ENCODE assay signal across 21 mouse cellular contexts in genomic region chr2:61501922-61502321, GRCm38 (mm10).
DNase-seq lines count a peak whose midpoint lies in the region; ATAC-seq and TF ChIP-seq lines count a peak whose summit lies in the region.
"Had no signal": no experiment of that assay in that cellular context is flagged by ENCODE, and none has a peak within 500 bp of the region (broad histone marks: within the 10 kb centered on the region; RNA-seq: fewer than 3 reads in every experiment).

No protein-coding gene starts in this region.

- no peak overlapping the region for H3K4me2 ChIP-seq in intestine, postnatal 0 days (replicated peaks; ENCODE audit: low read depth)
- no peak overlapping the region for H3K4me2 ChIP-seq in intestine, embryonic 16.5 days (ENCODE audit: low read depth, low read length)
- H3K4me2 ChIP-seq in midbrain, postnatal 0 days (ENCODE audit: low read depth, low read length, poor library complexity, severe bottlenecking), result no peak overlapping the region
- H3K4me2 ChIP-seq: embryonic facial prominence, embryonic 12.5 days; forebrain, embryonic 15.5 days; limb, embryonic 15.5 days; midbrain, embryonic 11.5 days had no signal

- no peak for DNase-seq in midbrain, postnatal 0 days (ENCODE audit: low spot score)
- DNase-seq in midbrain, embryonic 10.5 days (ENCODE audit: low spot score), result no peak
- DNase-seq in MEL (ENCODE audit: low read depth, low spot score), result peak; percentile 29
- DNase-seq in splenic B cell, adult 2 months (ENCODE audit: low read depth, low spot score), result peak; percentile 27
- DNase-seq in adrenal gland, adult 2 months, result no peak
- DNase-seq: adrenal gland, adult 8-10 months; cerebellum, adult 9-10 months; gastrocnemius, postnatal 36 days; kidney, postnatal 4 days; liver, postnatal 0 days; lung, postnatal 4 days; retina, postnatal 1 day; thymus, adult 2 months had no signal

- H3K27me3 ChIP-seq in intestine, postnatal 0 days (replicated peaks; ENCODE audit: control insufficient read depth, insufficient read depth, low read length), result no peaks in the 10 kb centered on the region
- no peaks in the 10 kb centered on the region for H3K27me3 ChIP-seq in intestine, embryonic 16.5 days (replicated peaks; ENCODE audit: control insufficient read depth, insufficient read depth, low read length)
- no peaks in the 10 kb centered on the region for H3K27me3 ChIP-seq in midbrain, postnatal 0 days (ENCODE audit: insufficient read depth, low read length)
- no peaks in the 10 kb centered on the region for H3K27me3 ChIP-seq in midbrain, embryonic 10.5 days (ENCODE audit: low read depth, poor library complexity, severe bottlenecking)
- H3K27me3 ChIP-seq in MEL (ENCODE audit: control insufficient read depth in 1 of 2, insufficient read depth in 2 of 2, low read length in 2 of 2), result no peaks in the 10 kb centered on the region
- no peaks in the 10 kb centered on the region for H3K27me3 ChIP-seq in splenic B cell, adult 2 months (ENCODE audit: control insufficient read depth, insufficient read depth, low read length, poor library complexity, severe bottlenecking)
- H3K27me3 ChIP-seq: embryonic facial prominence, embryonic 12.5 days; forebrain, embryonic 15.5 days; limb, embryonic 15.5 days had no signal

- no peak overlapping the region for H3K4me3 ChIP-seq in intestine, postnatal 0 days (ENCODE audit: low read depth, low read length)
- no peak overlapping the region for H3K4me3 ChIP-seq in intestine, embryonic 16.5 days (ENCODE audit: low read length)
- H3K4me3 ChIP-seq in midbrain, postnatal 0 days (ENCODE audit: low read depth, low read length), result no peak overlapping the region
- H3K4me3 ChIP-seq in midbrain, embryonic 10.5 days, result no peak overlapping the region
- no peak overlapping the region for H3K4me3 ChIP-seq in MEL (ENCODE audit: control insufficient read depth in 1 of 2, insufficient read depth in 1 of 2, low read depth in 2 of 2, low read length in 2 of 2)
- H3K4me3 ChIP-seq: embryonic facial prominence, embryonic 12.5 days; erythroblast, embryonic 14.5 days; forebrain, embryonic 15.5 days; limb, embryonic 15.5 days had no signal

- no peaks in the 10 kb centered on the region for H3K4me1 ChIP-seq in intestine, postnatal 0 days (replicated peaks; ENCODE audit: control insufficient read depth, insufficient read depth, low read length)
- no peaks in the 10 kb centered on the region for H3K4me1 ChIP-seq in intestine, embryonic 16.5 days (ENCODE audit: control insufficient read depth, insufficient read depth, low read length)
- H3K4me1 ChIP-seq in midbrain, postnatal 0 days (ENCODE audit: insufficient read depth, low read length), result no peaks in the 10 kb centered on the region
- no peaks in the 10 kb centered on the region for H3K4me1 ChIP-seq in midbrain, embryonic 10.5 days
- peaks cover 0 to 2% of the 10 kb centered on the region in 2 experiments; a peak in 1 of 4 replicates for H3K4me1 ChIP-seq in MEL (ENCODE audit: control insufficient read depth in 1 of 2, insufficient read depth in 2 of 2, low read length in 2 of 2)
- H3K4me1 ChIP-seq: embryonic facial prominence, embryonic 12.5 days; forebrain, embryonic 15.5 days; limb, embryonic 15.5 days had no signal

- 91% methylated on average over 5 of the region's 5 CpGs for WGBS in intestine, postnatal 0 days
- 89% methylated on average over 5 of the region's 5 CpGs for WGBS in intestine, embryonic 16.5 days
- WGBS in midbrain, postnatal 0 days, result 93% methylated on average over 5 of the region's 5 CpGs
- WGBS in midbrain, embryonic 10.5 days, result 89% methylated on average over 5 of the region's 5 CpGs

- no peaks in the 10 kb centered on the region for H3K79me2 ChIP-seq in MEL (ENCODE audit: control insufficient read depth, insufficient read depth, low read length, poor library complexity)

- no peak for TF ChIP-seq RAD21 in MEL (IDR thresholded peaks at IDR 0.05; ENCODE audit: low read depth, low read length)

- H3K36me3 ChIP-seq in intestine, postnatal 0 days (ENCODE audit: control insufficient read depth, insufficient read depth), result no peaks in the 10 kb centered on the region
- H3K36me3 ChIP-seq in intestine, embryonic 16.5 days (ENCODE audit: control insufficient read depth, insufficient read depth, low read length), result no peaks in the 10 kb centered on the region
- no peaks in the 10 kb centered on the region for H3K36me3 ChIP-seq in midbrain, postnatal 0 days (ENCODE audit: insufficient read depth, low read length)
- H3K36me3 ChIP-seq in midbrain, embryonic 10.5 days, result no peaks in the 10 kb centered on the region
- H3K36me3 ChIP-seq in MEL (ENCODE audit: control insufficient read depth in 1 of 2, insufficient read depth in 2 of 2, low read length in 2 of 2), result peaks cover 0 to 2% of the 10 kb centered on the region in 2 experiments; a peak in 1 of 4 replicates
- no peaks in the 10 kb centered on the region for H3K36me3 ChIP-seq in splenic B cell, adult 2 months (ENCODE audit: control insufficient read depth, insufficient read depth, low read length, poor library complexity, severe bottlenecking)
- H3K36me3 ChIP-seq: embryonic facial prominence, embryonic 12.5 days; forebrain, embryonic 15.5 days; limb, embryonic 15.5 days had no signal

- no peak for TF ChIP-seq EP300 in MEL (IDR thresholded peaks at IDR 0.05; ENCODE audit: low read depth in 1 of 2, low read length in 2 of 2)

- peak; percentile 20; the same call in 1 of the 2 replicates for TF ChIP-seq CTCF in intestine, postnatal 0 days (IDR thresholded peaks at IDR 0.05; ENCODE audit: low read depth)
- TF ChIP-seq CTCF in midbrain, postnatal 0 days (IDR thresholded peaks at IDR 0.05), result peak; percentile 22; the same call in 1 of the 2 replicates
- peak; percentile 12 to 30 (median 13); a peak in 3 of 6 replicates for TF ChIP-seq CTCF in MEL (IDR thresholded peaks at IDR 0.05 in 2 of 3, conservative IDR thresholded peaks at IDR 0.05 in 1 of 3; ENCODE audit: control insufficient read depth in 1 of 3, insufficient read depth in 1 of 3, low read depth in 2 of 3, low read length in 3 of 3, poor library complexity in 1 of 3, severe bottlenecking in 1 of 3)

- TF ChIP-seq POLR2A in MEL (IDR thresholded peaks at IDR 0.05; ENCODE audit: control insufficient read depth in 1 of 2, insufficient read depth in 1 of 2, low read depth in 1 of 2, low read length in 2 of 2, poor library complexity in 1 of 2), result no peak

- no peak for ATAC-seq in intestine, postnatal 0 days
- no peak for ATAC-seq in intestine, embryonic 16.5 days
- ATAC-seq in midbrain, postnatal 0 days (ENCODE audit: low FRiP score), result no peak
- no peak for ATAC-seq in inflammation-experienced regulatory T-cells, adult 6 months
- ATAC-seq: forebrain, embryonic 15.5 days; liver, postnatal 0 days had no signal

- H3K9ac ChIP-seq in intestine, postnatal 0 days (ENCODE audit: low read depth, low read length), result no peak overlapping the region
- no peak overlapping the region for H3K9ac ChIP-seq in intestine, embryonic 16.5 days (ENCODE audit: low read depth, low read length)
- H3K9ac ChIP-seq in midbrain, postnatal 0 days (replicated peaks; ENCODE audit: low read length, poor library complexity, severe bottlenecking), result no peak overlapping the region
- H3K9ac ChIP-seq in MEL (ENCODE audit: control insufficient read depth, low read depth, low read length, poor library complexity, severe bottlenecking), result no peak overlapping the region
- H3K9ac ChIP-seq: embryonic facial prominence, embryonic 12.5 days; forebrain, embryonic 15.5 days; limb, embryonic 15.5 days; liver, postnatal 0 days had no signal

- H3K9me3 ChIP-seq in intestine, postnatal 0 days (ENCODE audit: control insufficient read depth), result no peaks in the 10 kb centered on the region
- H3K9me3 ChIP-seq in intestine, embryonic 16.5 days (ENCODE audit: control insufficient read depth, low read length), result no peaks in the 10 kb centered on the region
- no peaks in the 10 kb centered on the region for H3K9me3 ChIP-seq in midbrain, postnatal 0 days (ENCODE audit: low read length)
- no peaks in the 10 kb centered on the region for H3K9me3 ChIP-seq in midbrain, embryonic 10.5 days (replicated peaks)
- H3K9me3 ChIP-seq in MEL (replicated peaks; ENCODE audit: insufficient read depth, low read length), result no peaks in the 10 kb centered on the region
- H3K9me3 ChIP-seq: embryonic facial prominence, embryonic 12.5 days; forebrain, embryonic 15.5 days; limb, embryonic 15.5 days had no signal

- no peak overlapping the region for H3K27ac ChIP-seq in intestine, postnatal 0 days (ENCODE audit: low read depth, low read length)
- no peak overlapping the region for H3K27ac ChIP-seq in intestine, embryonic 16.5 days (ENCODE audit: low read length)
- no peak overlapping the region for H3K27ac ChIP-seq in midbrain, postnatal 0 days (ENCODE audit: low read depth, low read length)
- no peak overlapping the region for H3K27ac ChIP-seq in midbrain, embryonic 10.5 days (replicated peaks)
- H3K27ac ChIP-seq in MEL (ENCODE audit: control insufficient read depth, low read depth, low read length), result no peak overlapping the region
- H3K27ac ChIP-seq: embryonic facial prominence, embryonic 12.5 days; forebrain, embryonic 15.5 days; limb, embryonic 15.5 days had no signal

TF ChIP-seq in MEL, 35 proteins besides CTCF, POLR2A, EP300 and RAD21:
- TF ChIP-seq SIN3A (IDR thresholded peaks at IDR 0.05; ENCODE audit: low read length), result no peak

Comparison
In these comparisons a context has a peak if more than half of its experiments do, and no peak if none do; other contexts are left out.
1. DNase-seq: peak in MEL (single experiment) and splenic B cell, adult 2 months (single experiment); none in midbrain, postnatal 0 days (single experiment), midbrain, embryonic 10.5 days (single experiment) and adrenal gland, adult 2 months (single experiment).
2. Peak in every context shown above with its lines, with median percentiles within 50 percentile points of each other: CTCF ChIP-seq.